Mouse (Mus musculus): ENCODE measurements around the gene Ndufa11.

Ndufa11 gene

DNA sequence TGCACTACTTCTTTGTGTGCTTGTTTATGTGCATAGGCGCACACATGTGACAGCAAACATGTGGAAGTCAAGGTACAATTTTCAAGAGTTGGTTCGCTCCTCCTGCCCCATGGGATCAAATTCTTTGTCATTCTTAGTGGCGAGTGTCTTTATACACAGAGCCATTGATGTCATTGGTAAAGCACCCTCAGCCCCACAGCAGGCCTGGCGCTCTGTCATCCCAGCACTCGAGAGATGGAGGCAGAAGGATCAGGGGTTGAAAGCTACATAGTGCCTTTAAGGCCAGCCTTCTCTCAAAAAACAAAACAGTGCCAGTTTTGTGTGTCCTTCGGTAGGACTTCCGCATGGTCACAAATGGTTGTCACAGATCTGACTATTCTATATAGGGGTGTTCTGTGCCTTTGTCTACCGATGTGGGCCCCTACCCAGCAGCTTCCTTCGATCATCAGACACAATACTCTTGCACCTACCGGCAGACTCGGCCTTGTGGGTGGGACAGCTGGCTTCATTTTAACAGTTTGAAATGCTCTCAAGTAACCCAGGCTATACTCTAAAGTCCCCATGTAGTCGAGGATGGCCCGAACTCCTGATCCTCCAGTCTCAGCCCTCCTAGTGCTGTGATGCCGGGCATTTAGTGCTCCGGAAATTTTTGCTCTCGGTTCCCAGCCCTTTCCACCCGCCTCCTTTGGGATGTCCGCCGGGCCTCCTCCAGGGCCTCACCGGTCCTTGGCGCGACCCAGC, 1.5 kb upstream of the Ndufa11 start:
- no peak for DNase-seq (ENCODE audit: low spot score in 2 of 2)

DNA sequence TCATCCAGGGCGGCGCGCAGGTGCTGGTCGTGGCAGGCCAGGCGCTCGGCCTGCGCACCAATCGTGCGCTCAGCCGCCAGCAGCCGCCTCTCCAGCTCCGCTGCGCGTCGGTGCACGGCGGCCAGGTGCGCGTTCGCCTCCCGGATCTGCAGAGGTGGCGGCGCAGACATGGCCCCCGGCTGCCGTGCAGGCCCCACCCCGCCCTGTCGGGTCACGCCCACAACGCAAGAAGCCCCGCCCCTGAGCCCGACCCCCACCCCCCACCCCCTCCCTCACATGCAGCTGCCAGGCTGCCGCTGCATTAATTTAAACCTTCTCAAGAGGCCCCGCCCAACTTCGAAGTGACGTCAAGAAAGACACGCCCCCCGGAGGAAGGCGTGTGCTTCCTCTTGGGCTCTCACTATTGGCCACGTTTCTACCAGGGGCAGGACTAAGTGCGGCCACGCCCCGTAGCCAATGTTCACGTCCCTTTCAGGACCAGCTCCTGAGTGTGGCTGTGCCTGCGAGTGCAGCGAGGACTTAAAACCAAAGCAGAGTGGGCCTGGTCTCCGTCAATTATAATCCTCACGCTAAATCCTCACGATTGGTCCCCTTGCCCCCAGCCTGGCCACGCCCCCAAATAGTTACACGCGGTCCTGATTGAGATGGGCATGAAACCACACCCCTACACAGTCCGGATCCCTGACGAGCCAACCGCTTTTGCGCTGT, 758 bp upstream of the Ndufa11 start:
- peak; percentile 96 to 97 for DNase-seq (ENCODE audit: low spot score in 2 of 2)

DNA sequence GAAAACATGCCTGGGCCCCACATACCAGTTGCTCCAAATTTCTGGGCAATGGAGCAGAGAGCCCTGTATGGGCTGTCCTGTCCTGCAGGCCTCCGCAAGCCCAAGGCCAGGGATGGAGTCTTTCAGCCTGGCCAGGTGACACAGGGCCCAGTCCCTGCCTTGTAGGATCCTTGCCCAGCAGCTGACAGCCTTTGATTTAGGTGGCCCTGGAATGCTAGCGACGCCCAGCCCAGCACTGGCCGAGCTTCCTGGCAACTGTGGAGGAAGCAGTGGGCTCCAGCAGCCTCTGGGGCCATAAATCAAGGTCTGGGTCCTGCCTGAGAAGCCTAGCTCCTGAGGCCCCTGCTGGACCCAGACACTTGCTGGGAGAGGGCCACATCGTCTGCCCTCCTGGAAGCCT, 4.9 kb downstream of the Ndufa11 start:
- no peak for DNase-seq (ENCODE audit: low spot score in 2 of 2)

DNA sequence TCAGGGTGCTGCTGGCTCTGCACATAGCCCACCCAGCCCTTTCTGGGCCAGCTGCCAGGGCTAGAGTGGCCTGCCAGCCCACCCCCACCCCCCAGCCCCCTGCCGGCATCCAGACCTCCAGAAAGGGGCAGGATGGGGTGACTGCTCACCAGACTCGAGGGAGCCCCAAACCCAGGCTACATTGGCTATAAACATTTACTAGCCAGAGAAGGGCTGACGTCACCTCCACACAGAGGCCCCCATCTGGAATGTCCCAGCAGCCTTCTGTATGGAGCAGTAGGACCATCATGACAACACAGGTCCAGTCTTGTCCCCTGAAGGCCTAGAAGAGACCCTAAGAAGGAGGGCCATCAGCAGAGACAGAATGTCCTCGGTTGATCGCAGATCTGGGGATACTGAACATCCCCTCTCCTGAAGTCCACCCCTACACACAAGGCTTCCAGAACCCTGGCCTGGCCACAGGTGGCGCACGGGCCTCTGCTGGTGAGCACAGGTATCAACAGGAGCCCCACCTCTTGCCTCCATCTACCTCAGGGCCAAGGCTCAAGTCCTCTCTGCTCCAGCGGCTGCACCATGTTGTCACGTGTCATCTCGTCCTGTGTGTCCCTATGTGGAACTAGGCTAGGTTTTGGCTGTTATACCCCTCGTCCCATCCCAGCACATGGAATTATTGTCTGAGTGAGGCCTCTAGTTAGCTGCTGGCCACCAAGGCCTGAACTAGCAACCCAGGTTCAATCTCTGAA, 6.0 kb downstream of the Ndufa11 start:
- no peak for DNase-seq (ENCODE audit: low spot score in 2 of 2)

DNA sequence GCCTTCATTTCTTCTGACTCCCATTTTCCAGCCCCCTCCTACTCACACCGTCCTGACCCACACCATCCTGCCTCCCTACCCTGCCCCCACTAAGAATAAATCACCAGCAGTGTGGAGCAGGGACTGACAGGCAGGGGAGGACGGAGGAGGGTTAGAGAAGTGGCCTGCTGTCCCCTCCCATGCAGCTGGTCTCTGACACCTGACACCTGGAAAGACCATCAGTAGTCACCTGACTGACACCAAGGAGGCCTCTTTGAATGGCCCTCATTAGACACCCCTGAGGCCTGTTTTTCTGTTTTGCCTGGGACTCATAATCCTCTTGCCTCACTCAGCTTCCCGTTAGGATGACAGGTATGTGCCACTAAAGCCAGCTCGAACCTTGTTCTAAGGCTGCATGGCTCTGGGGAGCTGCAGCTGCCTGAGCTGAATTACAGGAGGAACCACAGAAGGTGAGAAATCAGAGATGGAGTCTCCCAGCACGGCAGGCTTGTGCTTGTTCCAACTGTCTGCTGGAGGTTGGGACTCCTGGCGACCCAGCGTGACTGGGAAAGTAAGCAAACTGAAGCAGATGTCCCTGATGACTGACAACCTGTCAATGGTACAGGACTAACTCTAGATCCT, 9.6 kb downstream of the Ndufa11 start:
- DNase-seq (ENCODE audit: low spot score in 2 of 2), result peak in 1 of 2 experiments; percentile 17

DNA sequence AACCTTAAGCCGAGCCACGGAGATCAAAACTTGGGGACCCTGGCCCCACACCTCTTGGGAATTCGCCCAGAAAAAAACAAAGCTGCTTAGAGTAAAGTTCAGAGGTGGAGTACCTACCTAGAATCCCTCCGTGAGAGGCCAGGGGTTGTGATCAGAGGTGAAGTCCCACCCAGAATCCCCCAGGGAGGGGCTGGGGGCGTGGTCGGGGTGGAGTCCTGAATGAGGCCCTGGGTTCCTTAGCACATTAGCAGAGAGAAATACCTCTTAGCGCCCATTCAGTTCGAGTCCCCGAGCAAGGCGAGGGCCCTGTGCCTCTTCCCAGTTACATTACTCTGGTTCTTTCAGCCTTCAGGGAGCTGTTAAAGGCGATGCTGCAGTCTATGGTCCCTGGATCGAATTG, 10.1 kb downstream of the Ndufa11 start:
- no peak for DNase-seq (ENCODE audit: low spot score in 2 of 2)

DNA sequence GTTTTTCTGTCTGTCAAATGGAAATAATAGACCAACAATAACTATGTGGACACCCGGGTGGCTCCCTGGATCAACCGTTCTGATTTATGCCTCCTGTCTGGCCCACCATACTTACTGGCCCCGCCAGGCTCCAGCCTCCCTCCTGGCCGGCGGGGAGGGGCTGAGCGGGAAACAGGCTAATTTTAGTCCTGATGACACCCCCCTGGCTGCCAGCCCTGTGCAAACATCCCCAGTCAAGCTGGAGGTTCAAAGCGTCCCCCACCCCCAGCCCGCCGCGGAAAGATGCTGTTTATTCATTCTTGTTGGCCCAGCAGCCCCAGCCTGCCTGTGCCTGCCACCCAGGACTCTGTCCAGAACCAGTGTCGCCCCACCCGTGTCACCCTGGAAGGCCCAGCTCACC, 10.6 kb downstream of the Ndufa11 start:
- peak in 1 of 2 experiments; percentile 23 for DNase-seq (ENCODE audit: low spot score in 2 of 2)

DNA sequence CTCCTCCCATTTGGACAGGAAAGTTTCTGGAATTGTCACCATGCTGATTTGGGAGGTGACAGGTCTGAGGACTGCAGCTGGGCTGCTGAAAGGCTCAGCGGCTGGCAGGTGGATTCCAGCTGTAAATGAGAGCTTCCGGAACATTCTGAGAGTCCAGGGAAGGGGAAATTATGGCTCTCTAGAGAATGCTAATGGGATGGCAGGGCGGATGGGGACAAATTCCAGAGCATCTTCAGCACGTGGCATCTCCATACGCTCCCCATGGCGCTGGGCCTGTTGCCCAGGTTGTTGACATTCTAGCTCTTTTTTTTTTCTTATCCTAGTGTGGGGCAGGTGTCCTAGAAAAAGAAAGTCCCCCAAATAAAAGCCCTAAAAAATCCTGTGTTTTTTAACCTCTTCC, 11.6 kb downstream of the Ndufa11 start:
- DNase-seq (ENCODE audit: low spot score in 2 of 2), result no peak

DNA sequence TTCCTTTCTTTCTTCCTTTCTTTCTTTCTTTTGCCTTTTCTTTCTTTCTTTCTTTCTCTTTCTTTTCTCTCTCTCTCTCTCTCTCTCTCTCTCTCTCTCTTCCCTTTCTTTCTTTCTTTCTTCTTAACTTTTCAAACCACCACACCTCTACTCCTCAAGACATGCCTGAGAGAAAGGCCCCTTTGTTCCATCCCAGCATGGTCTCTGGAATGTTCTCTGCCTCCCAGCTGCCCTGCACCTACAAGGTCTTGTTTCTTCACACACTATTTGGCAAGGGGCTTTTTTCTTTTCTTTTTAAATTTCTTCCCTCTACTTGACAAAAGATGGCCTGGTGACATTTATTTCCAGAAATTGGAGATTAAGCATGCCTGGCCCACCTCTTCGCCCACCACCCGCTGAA, 12.1 kb downstream of the Ndufa11 start:
- no peak for DNase-seq (ENCODE audit: low spot score in 2 of 2)

DNA sequence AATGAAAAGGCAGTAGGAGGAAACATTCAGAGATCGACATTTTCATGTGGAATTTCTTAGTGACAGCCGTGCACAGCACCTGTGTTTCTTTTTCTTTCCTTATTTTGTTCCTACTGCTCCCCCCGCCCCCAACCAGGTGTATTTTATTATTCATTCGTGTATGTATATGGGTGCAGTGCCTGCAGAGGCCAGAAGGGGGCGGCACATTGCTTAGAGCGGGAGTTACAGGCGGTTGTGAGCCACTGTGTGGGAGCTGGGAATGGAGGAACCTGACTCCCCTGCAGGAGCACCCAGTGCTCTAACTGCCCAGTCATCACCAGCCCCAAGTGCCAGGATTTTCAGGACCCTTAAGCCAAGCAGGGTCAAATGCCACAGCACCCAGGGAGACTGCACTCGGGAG, 19.0 kb downstream of the Ndufa11 start:
- no peak for DNase-seq (ENCODE audit: low spot score in 2 of 2)

DNA sequence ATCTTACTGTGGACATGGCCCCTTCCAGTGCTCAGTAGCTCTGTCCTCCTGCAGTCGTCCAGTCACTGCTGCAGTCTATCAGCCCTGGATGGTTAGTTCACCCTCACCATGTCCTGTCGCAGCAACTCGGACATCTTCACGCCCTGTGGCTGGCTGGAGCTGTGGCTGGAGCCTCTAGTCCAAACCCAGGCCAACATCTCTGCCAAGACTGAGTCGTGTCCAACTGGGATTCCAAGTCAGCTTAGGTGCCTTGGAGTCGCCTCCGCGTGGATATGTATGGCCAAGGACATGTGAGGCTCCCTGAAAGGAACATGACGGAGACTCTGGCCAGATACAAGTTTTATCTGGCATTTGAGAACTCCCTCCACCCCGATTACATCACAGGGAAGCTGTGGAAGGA, 20.7 kb downstream of the Ndufa11 start:
- no peak for DNase-seq (ENCODE audit: low spot score in 2 of 2)

DNA sequence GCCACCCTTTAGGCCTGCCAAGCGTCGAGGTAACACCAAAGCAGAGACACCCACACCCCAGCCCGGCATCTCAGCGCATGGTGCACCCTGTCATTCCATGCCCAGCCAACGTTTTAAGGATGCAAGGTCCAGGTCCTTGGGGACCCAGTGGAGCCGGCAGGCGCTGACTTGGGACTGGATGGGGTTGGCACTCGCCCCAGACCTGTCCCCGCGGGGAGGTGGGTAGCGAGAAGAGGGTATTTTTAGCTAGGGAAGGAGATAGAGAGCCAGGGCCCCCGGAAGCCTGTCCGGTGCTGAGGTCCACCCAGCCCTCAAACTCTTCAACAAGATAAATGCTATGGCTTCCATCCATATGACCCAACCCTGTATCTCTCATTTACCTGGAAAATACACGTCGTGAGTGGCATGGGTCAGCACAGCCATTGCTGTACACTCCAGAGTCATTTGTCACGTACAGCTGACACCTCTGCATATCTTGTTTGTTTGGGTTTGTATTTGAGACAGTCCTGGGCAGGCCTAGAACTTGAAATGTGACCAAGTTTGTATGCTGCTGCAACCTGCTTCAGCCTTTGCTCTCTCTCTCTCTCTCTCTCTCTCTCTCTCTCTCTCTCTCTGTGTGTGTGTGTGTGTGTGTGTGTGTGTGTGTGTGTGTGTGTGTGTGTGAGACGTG, 22.7 kb downstream of the Ndufa11 start:
- DNase-seq (ENCODE audit: low spot score in 2 of 2), result no peak

DNA sequence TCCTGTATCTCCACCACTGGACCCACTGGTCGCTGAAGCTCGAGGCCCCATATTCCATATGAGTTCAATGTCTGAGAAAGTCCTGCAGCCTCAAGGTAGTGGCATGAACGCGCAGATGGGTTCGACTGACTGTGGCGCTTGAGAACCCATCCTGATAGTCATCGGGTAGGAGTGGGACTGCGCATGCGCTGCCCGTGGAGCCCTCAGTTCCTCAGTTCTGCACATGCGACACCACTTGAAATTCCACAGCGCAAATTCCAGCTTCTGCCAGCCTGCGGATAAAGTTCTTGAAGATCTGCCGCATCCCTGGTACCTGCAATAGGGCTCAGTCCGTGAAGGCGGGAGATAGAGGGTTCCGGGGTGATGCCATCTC, 23.2 kb downstream of the Ndufa11 start:
- DNase-seq (ENCODE audit: low spot score in 2 of 2), result no peak

DNA sequence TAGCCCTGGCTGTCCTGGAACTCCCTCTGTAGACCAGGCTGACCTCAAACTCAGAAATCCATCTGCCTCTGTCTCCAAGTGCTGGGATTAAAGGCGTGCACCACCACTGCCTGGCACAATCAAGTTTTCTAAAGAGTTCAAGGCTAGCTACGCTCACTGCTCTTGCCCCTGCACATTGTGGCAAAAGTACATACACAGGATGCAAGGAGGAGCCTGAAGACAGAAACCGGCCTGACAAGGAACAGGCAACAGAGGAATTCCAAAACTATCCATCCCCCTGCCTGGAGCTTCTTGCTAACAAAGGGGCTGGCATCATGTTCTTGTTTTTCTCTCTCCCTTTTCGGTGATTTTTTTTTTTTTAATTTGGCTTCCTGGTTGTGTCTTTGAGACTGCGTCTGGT, 26.6 kb downstream of the Ndufa11 start:
- DNase-seq (ENCODE audit: low spot score in 2 of 2), result no peak

DNA sequence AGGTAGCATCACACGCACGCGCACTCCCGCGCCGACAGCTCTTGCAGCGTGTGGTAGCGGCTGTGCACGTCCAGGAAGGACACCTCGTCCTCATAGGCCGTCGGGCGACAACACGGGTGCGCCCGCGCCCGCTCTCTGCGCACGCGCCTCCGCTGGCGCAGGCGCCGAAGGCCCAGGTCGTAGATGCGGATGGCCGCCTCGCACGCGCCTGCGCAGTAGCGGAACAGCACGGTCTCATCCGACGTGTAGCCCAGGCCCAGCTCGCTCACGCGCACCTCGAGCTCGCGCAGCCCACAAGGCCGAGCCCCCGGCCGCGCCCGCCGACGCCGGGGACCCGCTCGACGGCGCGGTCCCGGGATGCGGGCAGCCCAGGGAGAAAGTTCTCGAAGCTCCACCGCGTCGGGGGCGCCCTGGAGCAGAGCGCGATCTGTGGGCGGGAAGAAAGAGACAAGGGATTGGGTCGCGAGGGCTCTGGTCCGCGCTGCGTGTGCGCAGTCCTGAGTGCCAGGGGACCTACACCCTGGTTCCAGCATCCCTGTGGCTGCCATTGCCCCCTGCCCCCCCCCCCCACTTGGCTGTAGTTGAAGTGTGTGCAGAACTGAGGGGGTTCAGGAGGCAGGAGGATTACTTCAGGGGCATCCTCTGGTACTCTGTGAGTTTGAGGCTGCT, 34.0 kb downstream of the Ndufa11 start:
- no peak for DNase-seq (ENCODE audit: low spot score in 2 of 2)

DNA sequence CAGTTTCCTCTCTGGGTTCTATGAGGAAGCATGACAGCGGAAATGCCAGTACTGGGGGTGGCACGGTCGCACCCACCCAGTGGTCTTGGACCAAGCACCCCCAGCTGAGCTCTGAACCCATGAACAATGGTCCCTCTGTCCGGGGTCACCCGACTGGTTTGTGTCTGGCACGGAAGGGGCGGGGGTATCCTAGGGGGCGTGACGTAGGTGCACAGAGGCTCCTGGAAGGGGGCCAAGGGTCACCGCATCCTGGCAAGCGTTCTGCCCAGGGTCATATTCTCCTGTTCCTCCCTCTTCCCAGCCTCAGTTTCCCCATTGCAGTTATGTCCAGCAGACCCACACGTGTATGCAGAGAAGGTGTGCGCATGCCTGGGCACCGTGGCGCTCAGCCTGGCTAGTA, 35.9 kb downstream of the Ndufa11 start:
- no peak for DNase-seq (ENCODE audit: low spot score in 2 of 2)

DNA sequence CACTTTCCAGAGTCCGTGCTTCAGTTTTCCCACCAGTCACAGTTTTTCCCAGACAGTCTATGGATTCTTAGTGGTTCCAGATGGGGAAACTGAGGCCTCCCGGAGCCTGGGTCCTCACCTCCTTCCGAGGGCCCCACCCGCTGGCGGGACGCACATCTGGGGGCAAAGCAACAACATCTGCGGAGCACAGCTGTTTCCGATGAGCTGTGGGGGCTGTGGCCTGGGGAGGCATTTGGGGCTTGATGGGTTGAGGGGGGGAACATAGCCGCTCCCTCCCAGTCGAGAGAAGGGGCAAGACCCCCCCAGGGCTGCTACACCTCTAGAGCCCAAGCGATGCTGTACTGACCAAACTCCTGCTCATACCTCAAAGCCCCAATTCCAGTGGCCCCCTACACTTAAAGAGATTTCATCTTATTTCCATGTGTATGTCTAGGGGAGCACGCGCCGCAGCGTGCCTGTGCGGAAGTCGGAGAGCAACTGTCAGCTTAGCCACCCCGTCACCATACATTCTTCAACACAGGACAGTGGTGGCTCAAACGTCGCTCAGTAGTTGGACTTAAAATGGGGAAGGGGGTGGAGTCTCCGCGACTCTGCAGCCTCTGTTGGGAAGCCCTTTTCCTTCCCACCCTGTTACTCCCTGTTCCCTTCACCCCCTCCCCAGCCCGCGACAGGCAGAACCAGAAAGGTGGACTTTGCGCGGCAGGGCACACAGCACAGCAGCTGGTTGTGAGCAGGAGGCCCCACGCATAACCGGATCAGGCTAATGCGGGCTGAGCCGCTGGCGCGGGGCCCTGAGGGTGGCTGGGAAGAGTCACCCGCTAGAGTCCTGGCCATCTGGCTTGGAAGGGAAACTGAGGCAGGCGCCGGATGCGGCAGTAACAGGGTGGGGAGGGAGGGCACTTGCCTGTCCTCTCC, 37.0 kb downstream of the Ndufa11 start:
- no peak for DNase-seq (ENCODE audit: low spot score in 2 of 2)

DNA sequence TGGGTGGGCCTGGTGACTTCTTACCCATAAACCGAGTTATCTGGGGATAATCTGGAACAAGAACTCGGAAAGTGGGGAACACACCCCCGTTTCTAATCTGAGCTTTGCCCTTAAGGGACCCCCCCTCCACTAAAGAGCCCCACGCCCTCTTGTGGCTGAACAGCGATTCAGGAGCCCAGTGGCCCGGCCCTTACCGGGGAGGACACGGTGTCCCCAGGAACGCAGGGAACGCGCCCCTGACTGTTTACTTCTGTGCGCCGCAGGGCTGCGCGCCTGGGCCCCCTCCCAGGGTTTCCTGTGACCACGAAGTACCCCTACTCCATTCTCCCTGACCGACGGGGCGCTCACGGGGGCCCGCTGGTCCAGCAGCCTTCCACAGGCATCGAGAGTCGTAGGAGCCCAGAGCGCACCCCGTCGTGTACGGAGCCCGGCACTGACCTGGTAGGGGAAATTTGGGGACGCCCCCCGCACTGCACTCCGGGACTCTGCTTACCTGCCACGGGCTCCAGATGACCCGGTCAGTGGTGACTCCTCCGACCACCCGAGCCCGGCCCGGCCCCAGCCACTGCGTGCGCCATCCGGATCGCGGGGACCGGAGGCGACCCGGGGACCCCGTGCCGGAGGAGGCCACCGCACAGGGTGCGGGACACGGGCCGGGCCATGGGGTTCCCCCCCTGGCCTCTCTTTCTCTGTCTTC, 39.3 kb downstream of the Ndufa11 start:
- DNase-seq (ENCODE audit: low spot score in 2 of 2), result peak in 1 of 2 experiments; percentile 42

DNA sequence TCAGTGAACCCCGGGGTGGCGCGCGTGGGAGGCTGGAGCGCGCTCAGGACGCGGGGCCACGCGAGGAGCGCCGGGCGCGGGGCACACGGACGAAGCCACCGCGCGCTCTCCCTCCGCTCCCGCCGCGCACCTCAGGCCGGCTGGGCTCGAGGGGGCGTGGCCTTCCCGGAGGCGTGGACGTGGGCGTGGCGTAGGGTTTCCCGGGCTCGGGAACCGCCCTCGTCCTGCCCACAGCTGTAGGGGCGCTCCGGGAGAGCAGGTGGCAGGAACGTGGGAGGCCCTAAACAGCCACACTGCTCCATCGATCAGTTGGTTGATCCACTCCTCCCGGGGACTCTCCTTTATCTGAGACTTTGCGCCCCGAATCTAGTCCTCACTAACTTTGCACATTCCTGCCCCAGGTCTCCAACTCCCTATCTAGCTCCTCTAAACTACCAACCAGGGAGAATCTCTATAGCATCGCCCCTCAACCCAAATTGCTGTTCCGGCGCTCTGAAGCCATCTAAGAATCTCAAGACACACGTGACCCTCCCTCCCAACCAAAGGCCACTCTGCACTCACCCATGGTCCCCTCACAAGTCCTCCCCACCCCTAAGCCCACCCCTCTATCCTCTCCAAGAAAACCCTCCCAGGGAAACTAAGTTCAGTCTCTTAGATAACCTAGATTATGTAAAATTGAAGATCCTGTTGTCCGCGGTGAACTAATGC, 40.0 kb downstream of the Ndufa11 start, which contains the start of gene Nrtn:
Gene Nrtn, minus strand, starts transcription at position 115 of the 708 bp plus-strand sequence.
- DNase-seq (ENCODE audit: low spot score in 2 of 2), result peak; percentile 84 to 95

Data from urinary bladder, adult 18-20 months (tissue).